25 mouse cellular contexts compared by ENCODE assay signal in genomic region chr6:37325076-37325475, GRCm38 (mm10). TPM values are rescaled to one million over a fixed set of nuclear protein-coding genes. Genes with fewer than 3 reads are reported as not detected.
"Had no signal": no experiment of that assay in that cellular context is flagged by ENCODE, and none has a peak within 500 bp of the region (broad histone marks: within the 10 kb centered on the region; RNA-seq: fewer than 3 reads in every experiment).

No protein-coding gene starts in this region.

- ATAC-seq: forebrain, postnatal 0 days; hindbrain, postnatal 0 days; intestine, embryonic 16.5 days had no signal

- H3K9me3 ChIP-seq: hindbrain, embryonic 13.5 days; hindbrain, embryonic 15.5 days; kidney, embryonic 15.5 days; limb, embryonic 13.5 days; limb, embryonic 15.5 days; liver, embryonic 13.5 days had no signal

- DNase-seq: forebrain, postnatal 0 days; gastrocnemius, postnatal 14 days; gastrocnemius, postnatal 36 days; heart, adult 18-20 months; heart, postnatal 14 days; heart, postnatal 36 days; kidney, adult 11 months; kidney, adult 2 months; kidney, adult 9 months; kidney, postnatal 14 days; kidney, postnatal 36 days; layer of hippocampus, adult 9-11 months; layer of hippocampus, postnatal 36 days; left cerebral cortex, postnatal 4 days; liver, embryonic 13.5 days had no signal

- H3K4me3 ChIP-seq: hindbrain, embryonic 13.5 days; hindbrain, embryonic 15.5 days; kidney, embryonic 15.5 days; limb, embryonic 13.5 days; limb, embryonic 15.5 days; liver, embryonic 13.5 days had no signal

- H3K4me2 ChIP-seq: heart, embryonic 11.5 days; hindbrain, embryonic 13.5 days; hindbrain, embryonic 15.5 days; kidney, embryonic 15.5 days; limb, embryonic 13.5 days; limb, embryonic 15.5 days; liver, embryonic 13.5 days had no signal

- H3K36me3 ChIP-seq: hindbrain, embryonic 13.5 days; hindbrain, embryonic 15.5 days; limb, embryonic 15.5 days; liver, embryonic 13.5 days had no signal

- H3K27me3 ChIP-seq: hindbrain, embryonic 13.5 days; hindbrain, embryonic 15.5 days; kidney, embryonic 15.5 days; limb, embryonic 13.5 days; limb, embryonic 15.5 days; liver, embryonic 13.5 days had no signal

- H3K4me1 ChIP-seq: liver, embryonic 13.5 days had no signal

- H3K27ac ChIP-seq: hindbrain, embryonic 13.5 days; hindbrain, embryonic 15.5 days; hindbrain, postnatal 0 days; kidney, embryonic 15.5 days; kidney, postnatal 0 days; limb, embryonic 13.5 days; limb, embryonic 15.5 days; liver, embryonic 13.5 days had no signal

- H3K9ac ChIP-seq: forebrain, postnatal 0 days; hindbrain, embryonic 13.5 days; hindbrain, embryonic 15.5 days; kidney, embryonic 15.5 days; limb, embryonic 13.5 days; limb, embryonic 15.5 days; liver, embryonic 13.5 days had no signal

RNA-seq across cellular contexts. Expression of gene Dgki, which starts 25.1 kb away (rescaled TPM):
- polyA plus RNA-seq: liver, adult 2 months had no signal
